8 mouse cellular contexts compared by ENCODE assay signal in the genomic region with DNA sequence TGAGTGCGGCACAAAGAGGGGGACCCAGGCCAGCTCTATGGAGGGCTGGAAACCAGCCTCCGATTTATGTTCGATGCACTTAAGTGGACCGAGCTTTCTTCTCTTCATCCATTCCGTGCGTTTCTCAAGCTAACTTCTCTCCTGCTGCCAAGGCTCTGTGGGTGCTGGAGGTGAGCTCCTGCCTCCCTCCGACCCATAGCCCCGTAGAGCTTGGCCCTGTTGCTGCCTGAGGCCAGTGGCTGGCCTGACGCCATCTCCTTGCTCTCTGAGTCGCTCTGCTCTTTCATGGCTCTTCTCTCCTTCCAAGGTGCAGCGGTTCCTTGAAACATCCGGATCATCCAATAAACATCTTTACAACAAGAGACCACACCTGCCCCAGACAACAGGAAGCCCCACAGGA. TPM values are rescaled to one million over a fixed set of nuclear protein-coding genes. Genes with fewer than 3 reads are reported as not detected.
DNase-seq lines count a peak whose midpoint lies in the region; ATAC-seq and TF ChIP-seq lines count a peak whose summit lies in the region.

No protein-coding gene starts in this region.

- peaks cover 6% of the 10 kb centered on the region; the same call in 1 of the 2 replicates for H3K9me3 ChIP-seq in embryonic facial prominence, embryonic 13.5 days
- no peaks in the 10 kb centered on the region for H3K9me3 ChIP-seq in midbrain, postnatal 0 days (ENCODE audit: low read length)

- 29% methylated on average over 12 of the region's 12 CpGs for WGBS in embryonic facial prominence, embryonic 13.5 days
- WGBS in midbrain, postnatal 0 days = 34% methylated on average over 12 of the region's 12 CpGs

- H3K4me2 ChIP-seq in embryonic facial prominence, embryonic 13.5 days = peak overlapping the region; percentile 48
- H3K4me2 ChIP-seq in midbrain, postnatal 0 days (ENCODE audit: low read depth, low read length, poor library complexity, severe bottlenecking) = 0 out of 2 replicates have a peak overlapping the region, but pooled peaks have one; percentile 12

- no peak for ATAC-seq in embryonic facial prominence, embryonic 13.5 days (ENCODE audit: insufficient number of reproducible peaks, insufficient read depth, low FRiP score, low TSS enrichment, low read depth)
- no peak for ATAC-seq in midbrain, postnatal 0 days (ENCODE audit: low FRiP score)

- intact Hi-C loops in heart, postnatal 25 days (cut with DNase I) = loop anchor here (5.0 kb wide), 1 partner anchor 92 kb away; no protein-coding TSS in a partner anchor

- peak overlapping the region; percentile 49 for H3K9ac ChIP-seq in embryonic facial prominence, embryonic 13.5 days
- 0 out of 2 replicates have a peak overlapping the region, but pooled peaks have one; percentile 33 for H3K9ac ChIP-seq in midbrain, postnatal 0 days (replicated peaks; ENCODE audit: low read length, poor library complexity, severe bottlenecking)

- H3K4me1 ChIP-seq in embryonic facial prominence, embryonic 13.5 days = peaks cover 75% of the 10 kb centered on the region
- peaks cover 16% of the 10 kb centered on the region; the same call in 1 of the 2 replicates for H3K4me1 ChIP-seq in midbrain, postnatal 0 days (ENCODE audit: insufficient read depth, low read length)

- H3K4me3 ChIP-seq in embryonic facial prominence, embryonic 13.5 days = no peak overlapping the region
- H3K4me3 ChIP-seq in midbrain, postnatal 0 days (ENCODE audit: low read depth, low read length) = no peak overlapping the region; the same call in 1 of the 2 replicates

- peak; percentile 87 for DNase-seq in heart, adult 11 months
- DNase-seq in heart, postnatal 25 days (ENCODE audit: low spot score) = no peak
- DNase-seq in heart, postnatal 4 days = peak; percentile 29
- DNase-seq in midbrain, postnatal 0 days (ENCODE audit: low spot score) = no peak
- no peak for DNase-seq in layer of hippocampus, adult 8-10 months (ENCODE audit: low spot score in 2 of 2)
- no peak for DNase-seq in testis, postnatal 10 days (ENCODE audit: low spot score)
- DNase-seq in ovary, postnatal 10 days (ENCODE audit: low spot score) = no peak

- H3K27me3 ChIP-seq in embryonic facial prominence, embryonic 13.5 days = no peaks in the 10 kb centered on the region
- H3K27me3 ChIP-seq in midbrain, postnatal 0 days (ENCODE audit: insufficient read depth, low read length) = no peaks in the 10 kb centered on the region

- TF ChIP-seq CTCF in midbrain, postnatal 0 days (IDR thresholded peaks at IDR 0.05) = no peak

- no peaks in the 10 kb centered on the region for H3K36me3 ChIP-seq in embryonic facial prominence, embryonic 13.5 days
- no peaks in the 10 kb centered on the region for H3K36me3 ChIP-seq in midbrain, postnatal 0 days (ENCODE audit: insufficient read depth, low read length)

- H3K27ac ChIP-seq in embryonic facial prominence, embryonic 13.5 days = peak overlapping the region; percentile 98
- H3K27ac ChIP-seq in midbrain, postnatal 0 days (ENCODE audit: low read depth, low read length) = peak overlapping the region; percentile 87

RNA-seq across cellular contexts. Expression of a gene that starts 4.4 kb away (rescaled TPM):
- total RNA-seq in heart, postnatal 25 days (2021) = not detected
- not detected in 2 replicates for polyA plus RNA-seq in embryonic facial prominence, embryonic 13.5 days (2015; fragmentation: Nextera tagmentation; extraction: Ambion mirVana)
- not detected for total RNA-seq in heart, postnatal 4 days (2021)
- 0.38 TPM in 1 of 2 replicates, not detected in the other for total RNA-seq in midbrain, postnatal 0 days (2014; rRNA removed)
- 0.07 TPM in 1 of 2 replicates, not detected in the other for polyA plus RNA-seq in midbrain, postnatal 0 days (2015; fragmentation: Nextera tagmentation; extraction: Ambion mirVana)
- under 1 TPM in 1 of 4 experiments, not detected in 3; 0.23 TPM for total RNA-seq in layer of hippocampus, adult 8-10 months (2022)

Comparison
In these comparisons a context has a peak if more than half of its experiments do, and no peak if none do; other contexts are left out.
1. DNase-seq: peak in heart, adult 11 months (single experiment) and heart, postnatal 4 days (single experiment); none in heart, postnatal 25 days (single experiment), midbrain, postnatal 0 days (single experiment), layer of hippocampus, adult 8-10 months (0 of 2), testis, postnatal 10 days (single experiment) and ovary, postnatal 10 days (single experiment).